Mouse (Mus musculus): ENCODE measurements around the gene Hps4. TPM values are rescaled to one million over a fixed set of nuclear protein-coding genes. Genes with fewer than 3 reads are reported as not detected.
A peak's percentile ranks its signal among the peaks of the same experiment; 100 is the strongest.

The Hps4 gene
- total RNA-seq (2014; rRNA removed) (43.9 and 45.6 TPM in 2 replicates), polyA plus RNA-seq (2015; fragmentation: Nextera tagmentation; extraction: Ambion mirVana) (32.7 and 33.6 TPM in 2 replicates)

GRCm38 (mm10) chr5:112342463-112343204 lies at the start of gene Hps4, which contains the start of gene Srrd:
Hps4 (plus strand) TSS chr5:112343083.
Srrd (minus strand) TSS chr5:112343040.
- Histone ChIP-seq H3K9ac (replicated peaks; ENCODE audit: low read length) (peak within 1 kb of the TSS; percentile 79), H3K4me1 (ENCODE audit: insufficient read depth, low read length) (0 out of 2 replicates have a peak, but pooled peaks cover 9% of the 10 kb centered on the region), H3K36me3 (ENCODE audit: insufficient read depth, low read length) (peaks cover 17% of the 10 kb centered on the region), H3K4me3 (ENCODE audit: low read length) (peak within 1 kb of the TSS; percentile 81), H3K27me3 (ENCODE audit: insufficient read depth, low read length) (no peaks in the 10 kb centered on the region), H3K9me3 (ENCODE audit: low read length) (no peaks in the 10 kb centered on the region), H3K4me2 (ENCODE audit: low read depth, low read length) (peak within 1 kb of the TSS; percentile 77), H3K27ac (peak within 1 kb of the TSS; percentile 68)
- WGBS: 2% methylated on average over 63 of the region's 64 CpGs
- no peak for TF ChIP-seq CTCF (IDR thresholded peaks at IDR 0.05; ENCODE audit: low read depth)
- DNase-seq (ENCODE audit: low spot score) (peak; percentile 93), ATAC-seq (peak; percentile 75)

GRCm38 (mm10) chr5:112293800-112294199 lies 49.1 kb upstream of the Hps4 start:
- no peak overlapping the region for H3K27ac ChIP-seq
- H3K4me3 ChIP-seq (ENCODE audit: low read length): no peak overlapping the region
- no peak for TF ChIP-seq CTCF (IDR thresholded peaks at IDR 0.05; ENCODE audit: low read depth)
- DNase-seq (ENCODE audit: low spot score): no peak
- H3K27me3 ChIP-seq (ENCODE audit: insufficient read depth, low read length): no peaks in the 10 kb centered on the region
- no peak overlapping the region for H3K4me2 ChIP-seq (ENCODE audit: low read depth, low read length)
- peaks cover 8% of the 10 kb centered on the region; the same call in 1 of the 2 replicates for H3K4me1 ChIP-seq (ENCODE audit: insufficient read depth, low read length)
- no peaks in the 10 kb centered on the region for H3K36me3 ChIP-seq (ENCODE audit: insufficient read depth, low read length)
- WGBS: 86% methylated on average over 2 of the region's 2 CpGs
- no peak overlapping the region for H3K9ac ChIP-seq (replicated peaks; ENCODE audit: low read length)
- no peak for ATAC-seq
- no peaks in the 10 kb centered on the region for H3K9me3 ChIP-seq (ENCODE audit: low read length)

- no peak overlapping the region for H3K4me3 ChIP-seq (ENCODE audit: low read length)
- no peak for DNase-seq (ENCODE audit: low spot score)
- no peaks in the 10 kb centered on the region for H3K9me3 ChIP-seq (ENCODE audit: low read length)
- no peaks in the 10 kb centered on the region for H3K36me3 ChIP-seq (ENCODE audit: insufficient read depth, low read length)
- ATAC-seq: no peak
- WGBS: 62% methylated on average over 4 of the region's 4 CpGs
- H3K4me2 ChIP-seq (ENCODE audit: low read depth, low read length): no peak overlapping the region
- TF ChIP-seq CTCF (IDR thresholded peaks at IDR 0.05; ENCODE audit: low read depth): no peak
- H3K4me1 ChIP-seq (ENCODE audit: insufficient read depth, low read length): peaks cover 8% of the 10 kb centered on the region; the same call in 1 of the 2 replicates
- no peak overlapping the region for H3K27ac ChIP-seq
- H3K27me3 ChIP-seq (ENCODE audit: insufficient read depth, low read length): no peaks in the 10 kb centered on the region
- no peak overlapping the region for H3K9ac ChIP-seq (replicated peaks; ENCODE audit: low read length)
Measured at GRCm38 (mm10) chr5:112294696-112295095, 48.2 kb upstream of the Hps4 start.

- Histone ChIP-seq H3K36me3 (ENCODE audit: insufficient read depth, low read length) (no peaks in the 10 kb centered on the region), H3K27me3 (ENCODE audit: insufficient read depth, low read length) (no peaks in the 10 kb centered on the region), H3K9ac (replicated peaks; ENCODE audit: low read length) (no peak overlapping the region), H3K4me3 (ENCODE audit: low read length) (no peak overlapping the region), H3K9me3 (ENCODE audit: low read length) (no peaks in the 10 kb centered on the region), H3K4me2 (ENCODE audit: low read depth, low read length) (no peak overlapping the region), H3K4me1 (ENCODE audit: insufficient read depth, low read length) (peaks cover 8% of the 10 kb centered on the region; the same call in 1 of the 2 replicates), H3K27ac (no peak overlapping the region)
- ATAC-seq (no peak), DNase-seq (ENCODE audit: low spot score) (no peak)
- no peak for TF ChIP-seq CTCF (IDR thresholded peaks at IDR 0.05; ENCODE audit: low read depth)
- 26% methylated on average over 8 of the region's 8 CpGs for WGBS
Measured at GRCm38 (mm10) chr5:112295162-112295561, 47.7 kb upstream of the Hps4 start.

GRCm38 (mm10) chr5:112295564-112295963 lies 47.3 kb upstream of the Hps4 start:
- DNase-seq (ENCODE audit: low spot score) (no peak), ATAC-seq (no peak)
- no peak for TF ChIP-seq CTCF (IDR thresholded peaks at IDR 0.05; ENCODE audit: low read depth)
- no peaks in the 10 kb centered on the region for H3K27me3 ChIP-seq (ENCODE audit: insufficient read depth, low read length)
- no peak overlapping the region for H3K9ac ChIP-seq (replicated peaks; ENCODE audit: low read length)
- WGBS: 55% methylated on average over 8 of the region's 8 CpGs
- H3K4me3 ChIP-seq (ENCODE audit: low read length): no peak overlapping the region
- no peaks in the 10 kb centered on the region for H3K36me3 ChIP-seq (ENCODE audit: insufficient read depth, low read length)
- no peak overlapping the region for H3K27ac ChIP-seq
- H3K9me3 ChIP-seq (ENCODE audit: low read length): no peaks in the 10 kb centered on the region
- peaks cover 8% of the 10 kb centered on the region; the same call in 1 of the 2 replicates for H3K4me1 ChIP-seq (ENCODE audit: insufficient read depth, low read length)
- H3K4me2 ChIP-seq (ENCODE audit: low read depth, low read length): no peak overlapping the region

- H3K9me3 ChIP-seq (ENCODE audit: low read length): no peaks in the 10 kb centered on the region
- H3K4me2 ChIP-seq (ENCODE audit: low read depth, low read length): no peak overlapping the region
- no peak for ATAC-seq
- H3K27ac ChIP-seq: peak overlapping the region; percentile 8; the same call in 1 of the 2 replicates
- H3K9ac ChIP-seq (replicated peaks; ENCODE audit: low read length): no peak overlapping the region
- H3K36me3 ChIP-seq (ENCODE audit: insufficient read depth, low read length): no peaks in the 10 kb centered on the region
- peaks cover 8% of the 10 kb centered on the region; the same call in 1 of the 2 replicates for H3K4me1 ChIP-seq (ENCODE audit: insufficient read depth, low read length)
- no peak overlapping the region for H3K4me3 ChIP-seq (ENCODE audit: low read length)
- H3K27me3 ChIP-seq (ENCODE audit: insufficient read depth, low read length): no peaks in the 10 kb centered on the region
- TF ChIP-seq CTCF (IDR thresholded peaks at IDR 0.05; ENCODE audit: low read depth): no peak
- 53% methylated on average over 6 of the region's 6 CpGs for WGBS
- no peak for DNase-seq (ENCODE audit: low spot score)
Measured at GRCm38 (mm10) chr5:112296404-112297181, 46.3 kb upstream of the Hps4 start.
